Mouse (Mus musculus) liver, postnatal 0 days (tissue): ENCODE results near the gene Tmem176b.

Experiments
- CTCF ChIP-seq: sonication (generic); IDR thresholded peaks from 2 replicates; pipeline ENCODE4 v1.5.1; 2016; ENCODE audit warnings: antibody characterized with exemption, low read depth
- EP300 ChIP-seq: IDR thresholded peaks from 2 replicates; pipeline ENCODE4 v1.6.1; 2016; ENCODE audit warnings: antibody characterized with exemption, low read depth, mild to moderate bottlenecking

DNA sequence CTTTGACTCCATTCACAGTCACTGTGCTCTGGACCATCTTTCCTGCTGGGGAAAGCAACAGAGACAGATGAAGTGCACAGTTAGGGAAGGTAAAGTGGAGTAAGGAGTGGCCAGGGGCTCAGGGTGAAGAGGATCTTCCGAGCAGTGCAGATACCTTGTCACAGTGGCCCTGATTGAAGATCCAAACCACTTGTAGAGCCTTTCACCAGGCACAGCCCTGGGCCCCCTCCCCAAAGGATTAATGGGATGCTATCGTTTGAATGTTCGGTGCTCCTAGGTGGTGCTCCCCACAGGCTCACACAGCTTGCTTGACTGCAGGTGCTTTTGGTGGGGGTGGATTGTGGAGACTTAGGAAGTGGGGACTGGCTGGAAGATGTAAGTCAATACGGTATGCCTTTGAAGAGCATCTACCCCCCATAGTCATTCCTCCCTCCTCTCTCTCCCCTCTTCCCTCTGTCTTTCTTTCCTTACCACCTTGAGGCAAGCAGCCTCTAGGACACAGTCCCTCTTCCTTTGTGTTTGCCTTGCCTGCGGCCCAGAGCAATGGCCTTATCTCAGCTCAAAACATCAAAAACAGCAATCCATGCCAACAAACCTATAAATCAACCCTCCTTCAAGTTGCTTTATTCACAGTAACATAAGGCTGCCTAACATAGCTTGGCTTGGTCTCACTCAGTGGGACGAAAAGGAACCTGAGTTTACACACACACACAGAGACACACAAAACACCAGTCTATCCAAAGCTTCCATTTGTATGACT is 2.8 kb downstream of the Tmem176b start:
- TF ChIP-seq EP300 (no peak), CTCF (no peak)
